Comparison of ENCODE assay signal across 23 mouse cellular contexts in the genomic region with DNA sequence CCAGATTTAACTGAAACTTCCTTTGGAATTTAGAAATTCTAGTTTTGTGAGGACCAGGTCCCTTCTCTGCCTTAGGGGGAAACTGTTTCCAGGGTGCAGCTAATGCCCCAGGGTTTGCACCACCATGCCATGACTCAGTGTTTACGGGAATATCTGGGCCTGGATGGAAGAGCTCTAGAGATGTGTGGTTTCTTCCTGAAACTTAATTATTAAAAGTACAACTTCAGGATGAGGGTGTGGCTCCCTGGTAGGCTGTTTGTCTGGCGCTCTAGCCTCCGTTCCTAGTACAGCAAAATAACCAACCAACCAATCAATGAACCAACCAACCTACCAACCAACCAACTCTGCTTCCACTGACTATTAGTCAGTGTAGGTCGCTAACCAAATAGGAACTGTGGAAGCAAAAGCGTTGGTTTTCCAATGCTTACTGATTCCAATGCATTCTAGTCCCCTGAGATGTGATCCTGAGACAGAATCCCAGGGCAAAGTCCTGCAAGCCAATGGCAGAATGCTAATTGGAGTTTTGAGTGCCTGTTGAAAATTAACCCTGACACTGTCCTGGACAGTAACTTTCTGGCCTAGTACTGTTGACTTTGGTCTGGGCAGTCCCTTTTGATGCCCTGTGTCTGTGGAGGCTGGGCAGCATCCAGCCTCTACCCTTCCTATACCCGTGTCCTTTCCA. TPM values are rescaled to one million over a fixed set of nuclear protein-coding genes. Genes with fewer than 3 reads are reported as not detected.
DNase-seq lines count a peak whose midpoint lies in the region; ATAC-seq and TF ChIP-seq lines count a peak whose summit lies in the region.
"Had no signal": no experiment of that assay in that cellular context is flagged by ENCODE, and none has a peak within 500 bp of the region (broad histone marks: within the 10 kb centered on the region; RNA-seq: fewer than 3 reads in every experiment).

No protein-coding gene starts in this region.

- peak; percentile 86 for DNase-seq in kidney, adult 11 months
- no peak for DNase-seq in kidney, postnatal 4 days
- peak; percentile 93 for DNase-seq in kidney, adult 9 months
- peak; percentile 66 to 88 for DNase-seq in kidney, postnatal 36 days
- no peak for DNase-seq in liver, postnatal 0 days
- no peak for DNase-seq in natural killer cell, adult 2 months (ENCODE audit: low spot score in 2 of 2)
- DNase-seq in adrenal gland, postnatal 4 days (ENCODE audit: low spot score in 2 of 2), result no peak
- DNase-seq: adrenal gland, adult 2 months; cerebellum, adult 8-10 months; gastrocnemius, postnatal 14 days; heart, adult 2 months; heart, postnatal 4 days; right cerebral cortex, postnatal 14 days; spleen, adult 18-20 months; thymus, postnatal 4 days had no signal

- H3K36me3 ChIP-seq in liver, postnatal 0 days (replicated peaks; ENCODE audit: insufficient read depth, low read length), result no peaks in the 10 kb centered on the region
- H3K36me3 ChIP-seq: forebrain, embryonic 12.5 days; hindbrain, embryonic 15.5 days; limb, embryonic 12.5 days; neural tube, embryonic 12.5 days had no signal

- no peak for TF ChIP-seq EP300 in liver, postnatal 0 days (IDR thresholded peaks at IDR 0.05; ENCODE audit: low read depth)

- H3K27ac ChIP-seq in liver, postnatal 0 days (ENCODE audit: low read depth), result peak overlapping the region; percentile 81
- H3K27ac ChIP-seq: forebrain, embryonic 12.5 days; heart, adult 2 months; hindbrain, embryonic 15.5 days; limb, embryonic 12.5 days; macrophage; neural tube, embryonic 12.5 days had no signal

- no peaks in the 10 kb centered on the region for H3K27me3 ChIP-seq in liver, postnatal 0 days (ENCODE audit: insufficient read depth, low read length)

- H3K4me1 ChIP-seq in liver, postnatal 0 days (ENCODE audit: insufficient read depth), result peaks cover 5% of the 10 kb centered on the region; the same call in 1 of the 2 replicates
- H3K4me1 ChIP-seq: hindbrain, embryonic 15.5 days had no signal

- TF ChIP-seq CTCF in liver, postnatal 0 days (IDR thresholded peaks at IDR 0.05; ENCODE audit: low read depth), result no peak

- H3K4me2 ChIP-seq in liver, postnatal 0 days (ENCODE audit: low read depth, low read length), result peak overlapping the region; percentile 27
- H3K4me2 ChIP-seq: forebrain, embryonic 12.5 days; hindbrain, embryonic 15.5 days; limb, embryonic 12.5 days; midbrain, embryonic 11.5 days; neural tube, embryonic 12.5 days had no signal

- H3K9ac ChIP-seq in liver, postnatal 0 days (replicated peaks), result no peak overlapping the region
- H3K9ac ChIP-seq: forebrain, embryonic 12.5 days; hindbrain, embryonic 15.5 days; limb, embryonic 12.5 days; neural tube, embryonic 12.5 days had no signal

- peak; percentile 77 for ATAC-seq in liver, postnatal 0 days
- ATAC-seq in monocyte, adult 5-6 weeks (replicated peaks; ENCODE audit: insufficient number of reproducible peaks, low FRiP score, low TSS enrichment, poor library complexity, severe bottlenecking), result no peak
- ATAC-seq: CD4-positive, CD25-positive, alpha-beta regulatory T cell, adult 4 months had no signal

- H3K9me3 ChIP-seq in liver, postnatal 0 days (ENCODE audit: low read length), result no peaks in the 10 kb centered on the region
- H3K9me3 ChIP-seq: forebrain, embryonic 12.5 days; hindbrain, embryonic 15.5 days; limb, embryonic 12.5 days; neural tube, embryonic 12.5 days had no signal

- 62% methylated on average over 6 of the region's 6 CpGs for WGBS in liver, postnatal 0 days (ENCODE audit: insufficient replicate concordance)

- no peak overlapping the region for H3K4me3 ChIP-seq in liver, postnatal 0 days (ENCODE audit: low read depth, low read length)
- H3K4me3 ChIP-seq: forebrain, embryonic 12.5 days; heart, adult 2 months; hindbrain, embryonic 15.5 days; limb, embryonic 12.5 days; neural tube, embryonic 12.5 days had no signal

RNA-seq across cellular contexts. Expression of a gene that starts 31.0 kb away (rescaled TPM):
- polyA plus RNA-seq in liver, postnatal 0 days (2015; fragmentation: Nextera tagmentation; extraction: Ambion mirVana), result 3.3 and 3.9 TPM in 2 replicates
- total RNA-seq in monocyte, adult 5-6 weeks (2017), result not detected in 3 replicates
- 10 to 100 TPM in 1 of 2 experiments, 1 to 10 TPM in 1; 1.5 to 10.7 TPM for total RNA-seq in adrenal gland, postnatal 4 days (2021)
- polyA plus RNA-seq: adrenal gland, adult 2 months; CD4-positive, CD25-positive, alpha-beta regulatory T cell, adult 4 months; macrophage had no signal

Comparison
In these comparisons a context has a peak if more than half of its experiments do, and no peak if none do; other contexts are left out.
1. DNase-seq: peak in kidney, adult 11 months (single experiment), kidney, adult 9 months (single experiment) and kidney, postnatal 36 days (2 of 2); none in kidney, postnatal 4 days (0 of 2), liver, postnatal 0 days (single experiment), natural killer cell, adult 2 months (0 of 2) and adrenal gland, postnatal 4 days (0 of 2).